Mouse (Mus musculus) liver, adult 2 months (tissue): ENCODE measurements at regions not wholly inside any gene's neighbourhood (a gene's known extent, or its start where the extent isn't known, plus 50 kb on each side); places are given as distances from the start of the nearest gene placed in this dataset.

Experiments used
- DNase-seq: peaks from one replicate; pipeline ENCODE4 v3.0.0-alpha.2; 2011; ENCODE audit warnings: low read depth, low spot score; ENCODE audit errors: extremely low read depth
- H3K27ac ChIP-seq: fragments of 200-500 bp; replicated peaks from 2 replicates; pipeline ENCODE4 v1.5.1; 2012; ENCODE audit warnings: low read depth, mild to moderate bottlenecking, control low read depth, inconsistent platforms, low read length; ENCODE audit not compliant: insufficient read depth
- H3K27me3 ChIP-seq: fragments of 200-500 bp; 2 replicates; pipeline ENCODE4 v1.6.1; 2012; ENCODE audit warnings: mild to moderate bottlenecking, moderate library complexity, low read length, inconsistent platforms; ENCODE audit not compliant: control insufficient read depth, insufficient read depth
- H3K36me3 ChIP-seq: fragments of 200-500 bp; 2 replicates; pipeline ENCODE4 v1.6.1; 2012; ENCODE audit warnings: low read length, inconsistent platforms; ENCODE audit not compliant: control insufficient read depth, insufficient read depth
- H3K4me1 ChIP-seq: fragments of 200-500 bp; 2 replicates; pipeline ENCODE4 v1.6.1; 2011; ENCODE audit warnings: low read length; ENCODE audit not compliant: control insufficient read depth, insufficient read depth
- H3K4me3 ChIP-seq: fragments of 200-500 bp; 2 replicates; pipeline ENCODE4 v1.5.1; 2011; ENCODE audit warnings: low read depth, mild to moderate bottlenecking, control low read depth, low read length, moderate library complexity; ENCODE audit not compliant: insufficient read depth
- H3K79me2 ChIP-seq: fragments of 200-500 bp; 2 replicates; pipeline ENCODE4 v1.6.1; 2012; ENCODE audit warnings: inconsistent platforms, mild to moderate bottlenecking, low read length, moderate library complexity; ENCODE audit not compliant: control insufficient read depth, insufficient read depth
- H3K9ac ChIP-seq: fragments of 200-500 bp; 2 replicates; pipeline ENCODE4 v1.6.1; 2012; ENCODE audit warnings: low read depth, mild to moderate bottlenecking, control low read depth, inconsistent platforms, low read length
- CTCF ChIP-seq: fragments of 200-500 bp; IDR thresholded peaks from 2 replicates; pipeline ENCODE4 v1.5.1; 2011; ENCODE audit warnings: low read depth, low read length, control low read depth

- Histone ChIP-seq H3K9ac (no peak overlapping the region), H3K27me3 (no peaks in the 10 kb centered on the region), H3K79me2 (no peaks in the 10 kb centered on the region), H3K4me1 (no peaks in the 10 kb centered on the region), H3K4me3 (no peak overlapping the region), H3K36me3 (no peaks in the 10 kb centered on the region), H3K27ac (no peak overlapping the region)
- no peak for TF ChIP-seq CTCF
- DNase-seq, result peak; percentile 13
Observed at GRCm38 (mm10) chrX:76680890-76681289, 78.2 kb upstream of the Cldn34d start.
